Mouse (Mus musculus): ENCODE results near the gene Vmn1r43. TPM values are rescaled to one million over a fixed set of nuclear protein-coding genes. Genes with fewer than 3 reads are reported as not detected.
"Not testable (repeated sequence)": the region's sequence is repeated elsewhere in the genome, so short reads cannot be mapped to it uniquely, and the experiment has no call there.

Gene Vmn1r43
- polyA plus RNA-seq (2015; fragmentation: Nextera tagmentation; extraction: Ambion mirVana), result not detected in 2 replicates

DNA sequence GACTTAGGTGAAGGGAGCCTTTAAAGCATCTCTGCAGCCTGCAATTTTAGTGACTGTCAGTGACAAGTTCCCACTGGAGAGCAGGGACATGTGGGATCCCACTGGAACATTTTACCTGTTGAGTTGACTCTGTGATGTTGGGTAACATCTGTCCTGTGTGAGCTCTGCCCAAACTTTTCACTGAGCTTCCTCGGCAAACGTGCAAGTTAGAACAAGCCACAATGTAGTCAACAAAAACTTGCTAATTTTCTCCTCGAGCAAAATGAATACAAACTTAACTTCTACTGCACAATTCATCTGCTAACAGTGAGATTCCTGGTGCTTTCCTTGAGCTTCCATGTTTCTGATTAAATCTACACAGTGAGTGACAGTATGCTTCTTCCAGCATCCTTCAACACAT, at the start of gene Vmn1r43, which contains the start of gene Vmn1r42:
Gene Vmn1r43, minus strand, starts transcription at position 101 of the 400 bp plus-strand sequence.
Gene Vmn1r42, minus strand, starts transcription at position 101 of the 400 bp plus-strand sequence.
- ATAC-seq; H3K27me3 ChIP-seq (replicated peaks; ENCODE audit: control insufficient read depth, insufficient read depth, low read length); H3K4me2 ChIP-seq (ENCODE audit: low read length); H3K36me3 ChIP-seq (ENCODE audit: control insufficient read depth, insufficient read depth, low read length); H3K4me3 ChIP-seq (ENCODE audit: low read length); H3K9ac ChIP-seq (ENCODE audit: low read depth, low read length); H3K27ac ChIP-seq (ENCODE audit: low read depth, low read length); H3K9me3 ChIP-seq (ENCODE audit: control insufficient read depth, low read length); H3K4me1 ChIP-seq (ENCODE audit: control insufficient read depth, insufficient read depth, low read depth, low read length): not testable (repeated sequence)
- 79% methylated on average over 3 of the region's 3 CpGs for WGBS

DNA sequence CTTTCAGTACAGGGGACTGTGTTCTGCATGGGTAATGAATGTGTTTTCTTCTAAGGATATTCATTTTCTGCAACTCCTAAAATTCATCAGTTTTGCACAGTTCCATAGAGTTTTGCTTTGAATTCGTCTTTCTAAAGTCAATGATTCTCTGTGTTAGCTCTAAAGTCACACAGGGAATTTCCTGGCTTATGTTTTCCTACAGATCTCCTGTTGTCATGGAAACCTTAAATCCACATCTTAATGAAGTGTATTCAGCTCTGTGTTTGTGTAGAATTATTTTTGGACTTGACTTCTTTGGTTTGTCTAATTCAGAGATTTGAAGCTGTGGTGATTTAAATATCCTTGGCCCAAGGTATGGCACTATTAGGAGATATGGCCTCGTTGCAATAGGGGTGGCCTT, 7.6 kb upstream of the Vmn1r43 start:
- Histone ChIP-seq H3K27me3 (replicated peaks; ENCODE audit: control insufficient read depth, insufficient read depth, low read length) (no peaks in the 10 kb centered on the region), H3K4me1 (ENCODE audit: control insufficient read depth, insufficient read depth, low read depth, low read length) (no peaks in the 10 kb centered on the region), H3K9me3 (ENCODE audit: control insufficient read depth, low read length) (no peaks in the 10 kb centered on the region), H3K36me3 (ENCODE audit: control insufficient read depth, insufficient read depth, low read length) (no peaks in the 10 kb centered on the region), H3K9ac (ENCODE audit: low read depth, low read length) (no peak overlapping the region), H3K4me2 (ENCODE audit: low read length) (no peak overlapping the region), H3K27ac (ENCODE audit: low read depth, low read length) (no peak overlapping the region), H3K4me3 (ENCODE audit: low read length) (no peak overlapping the region)
- 61% methylated on average over 2 of the region's 2 CpGs for WGBS
- ATAC-seq, result no peak

DNA sequence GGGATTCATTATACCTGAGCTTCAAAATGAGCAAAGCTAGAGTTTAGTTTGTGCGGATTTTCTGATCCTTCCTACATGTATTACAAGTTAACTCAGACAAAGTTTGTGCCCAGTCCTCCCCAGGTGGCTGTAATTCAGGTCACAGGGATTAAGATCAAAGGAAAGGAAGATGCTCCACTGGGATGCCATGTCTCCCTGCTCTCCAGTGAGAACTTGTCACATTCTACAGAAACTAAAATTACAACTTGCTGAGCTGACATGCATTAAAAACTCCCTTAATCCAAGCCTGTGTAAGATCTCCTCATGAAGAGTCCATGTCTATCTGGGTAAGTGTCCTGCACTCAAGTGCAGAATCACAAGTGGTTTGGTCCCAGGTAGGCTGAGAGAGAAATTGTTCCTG, 7.1 kb upstream of the Vmn1r43 start, which contains the start of gene Vmn1r44:
Gene Vmn1r44, plus strand, starts transcription at position 301 of the 400 bp plus-strand sequence.
- H3K27me3 ChIP-seq (replicated peaks; ENCODE audit: control insufficient read depth, insufficient read depth, low read length), result no peaks in the 10 kb centered on the region
- H3K4me1 ChIP-seq (ENCODE audit: control insufficient read depth, insufficient read depth, low read depth, low read length), result no peaks in the 10 kb centered on the region
- no peak within 1 kb of the TSS for H3K4me2 ChIP-seq (ENCODE audit: low read length)
- no peak for ATAC-seq
- no peak within 1 kb of the TSS for H3K9ac ChIP-seq (ENCODE audit: low read depth, low read length)
- no peak within 1 kb of the TSS for H3K27ac ChIP-seq (ENCODE audit: low read depth, low read length)
- no peaks in the 10 kb centered on the region for H3K9me3 ChIP-seq (ENCODE audit: control insufficient read depth, low read length)
- no peak within 1 kb of the TSS for H3K4me3 ChIP-seq (ENCODE audit: low read length)
- no peaks in the 10 kb centered on the region for H3K36me3 ChIP-seq (ENCODE audit: control insufficient read depth, insufficient read depth, low read length)
- 89% methylated on average over 1 of the region's 1 CpGs for WGBS

DNA sequence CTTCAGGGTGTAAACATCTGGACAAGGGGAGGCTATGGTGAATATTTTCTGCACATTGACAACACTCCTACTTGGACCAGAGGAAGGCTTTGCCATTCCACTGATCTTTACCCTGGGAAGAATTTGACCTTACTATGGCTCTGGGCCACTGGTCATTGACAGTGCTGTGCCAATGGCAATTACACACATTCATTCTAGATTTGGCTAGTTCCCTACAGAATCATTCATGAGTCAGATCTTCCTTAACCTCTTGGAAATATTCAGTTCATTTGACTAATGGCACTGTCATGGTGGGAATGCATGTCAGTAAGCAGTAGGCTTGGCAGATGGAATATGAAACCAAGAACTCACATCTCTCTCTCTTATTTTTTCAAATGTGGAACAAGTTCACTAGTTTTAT, 4.7 kb upstream of the Vmn1r43 start:
- Histone ChIP-seq H3K4me2 (ENCODE audit: low read length) (no peak overlapping the region), H3K4me1 (ENCODE audit: control insufficient read depth, insufficient read depth, low read depth, low read length) (no peaks in the 10 kb centered on the region)

DNA sequence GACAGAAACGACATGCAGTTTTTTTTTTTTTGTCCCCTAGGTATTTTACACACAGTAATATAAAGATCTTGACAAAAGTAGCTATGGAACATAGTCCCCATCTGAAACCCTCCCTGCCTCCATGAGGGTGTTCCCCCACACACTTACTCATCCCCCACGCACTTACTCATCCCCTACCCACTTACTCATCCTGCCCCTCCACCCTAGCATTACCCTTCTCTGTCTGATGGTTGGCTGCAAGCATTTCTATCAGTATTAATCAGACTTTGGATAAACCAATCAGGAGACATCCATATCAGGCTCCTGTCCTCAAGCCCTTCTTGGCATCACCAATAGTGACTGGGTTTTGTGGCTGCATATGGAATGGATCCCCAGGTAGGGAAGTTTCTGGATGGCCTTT, 750 bp upstream of the Vmn1r43 start:
- Histone ChIP-seq H3K36me3 (ENCODE audit: control insufficient read depth, insufficient read depth, low read length) (no peaks in the 10 kb centered on the region), H3K4me1 (ENCODE audit: control insufficient read depth, insufficient read depth, low read depth, low read length) (no peaks in the 10 kb centered on the region), H3K27ac (ENCODE audit: low read depth, low read length) (no peak overlapping the region), H3K4me2 (ENCODE audit: low read length) (no peak overlapping the region), H3K4me3 (ENCODE audit: low read length) (no peak overlapping the region), H3K9ac (ENCODE audit: low read depth, low read length) (no peak overlapping the region), H3K9me3 (ENCODE audit: control insufficient read depth, low read length) (no peaks in the 10 kb centered on the region), H3K27me3 (replicated peaks; ENCODE audit: control insufficient read depth, insufficient read depth, low read length) (no peaks in the 10 kb centered on the region)
- ATAC-seq, result no peak
- 74% methylated on average over 2 of the region's 2 CpGs for whole genome bisulfite sequencing

More for the DNA sequence above, 4.7 kb upstream of the Vmn1r43 start:
- Histone ChIP-seq H3K27ac (ENCODE audit: low read depth, low read length) (no peak overlapping the region), H3K36me3 (ENCODE audit: control insufficient read depth, insufficient read depth, low read length) (no peaks in the 10 kb centered on the region), H3K9ac (ENCODE audit: low read depth, low read length) (no peak overlapping the region), H3K4me3 (ENCODE audit: low read length) (no peak overlapping the region), H3K27me3 (replicated peaks; ENCODE audit: control insufficient read depth, insufficient read depth, low read length) (no peaks in the 10 kb centered on the region), H3K9me3 (ENCODE audit: control insufficient read depth, low read length) (no peaks in the 10 kb centered on the region)
- no peak for ATAC-seq

DNA sequence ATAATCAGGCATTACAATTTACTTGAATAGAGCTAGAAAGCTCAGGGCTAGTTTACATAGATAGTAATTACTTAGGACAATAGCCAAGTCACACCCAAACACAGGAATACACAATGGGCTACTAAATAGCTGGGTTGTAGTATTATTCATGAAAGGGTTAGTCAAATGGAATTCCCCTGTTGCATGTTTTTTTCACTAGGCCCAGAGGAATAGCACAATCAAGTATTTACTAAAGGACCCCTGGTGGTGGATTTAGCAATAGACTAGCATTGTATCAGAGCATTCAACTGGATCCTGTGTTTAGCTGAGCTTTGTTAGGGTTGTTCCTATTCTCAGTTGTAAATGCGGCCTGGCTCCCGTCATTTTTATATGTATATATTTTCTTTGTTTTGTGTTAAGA, 8.2 kb downstream of the Vmn1r43 start:
- Histone ChIP-seq H3K36me3 (ENCODE audit: control insufficient read depth, insufficient read depth, low read length) (no peaks in the 10 kb centered on the region), H3K9me3 (ENCODE audit: control insufficient read depth, low read length) (peaks cover 5% of the 10 kb centered on the region; the same call in 1 of the 2 replicates), H3K27ac (ENCODE audit: low read depth, low read length) (no peak overlapping the region), H3K4me3 (ENCODE audit: low read length) (no peak overlapping the region), H3K9ac (ENCODE audit: low read depth, low read length) (no peak overlapping the region), H3K4me1 (ENCODE audit: control insufficient read depth, insufficient read depth, low read depth, low read length) (no peaks in the 10 kb centered on the region), H3K4me2 (ENCODE audit: low read length) (no peak overlapping the region), H3K27me3 (replicated peaks; ENCODE audit: control insufficient read depth, insufficient read depth, low read length) (no peaks in the 10 kb centered on the region)
- WGBS, result 82% methylated on average over 2 of the region's 2 CpGs
- ATAC-seq, result no peak

DNA sequence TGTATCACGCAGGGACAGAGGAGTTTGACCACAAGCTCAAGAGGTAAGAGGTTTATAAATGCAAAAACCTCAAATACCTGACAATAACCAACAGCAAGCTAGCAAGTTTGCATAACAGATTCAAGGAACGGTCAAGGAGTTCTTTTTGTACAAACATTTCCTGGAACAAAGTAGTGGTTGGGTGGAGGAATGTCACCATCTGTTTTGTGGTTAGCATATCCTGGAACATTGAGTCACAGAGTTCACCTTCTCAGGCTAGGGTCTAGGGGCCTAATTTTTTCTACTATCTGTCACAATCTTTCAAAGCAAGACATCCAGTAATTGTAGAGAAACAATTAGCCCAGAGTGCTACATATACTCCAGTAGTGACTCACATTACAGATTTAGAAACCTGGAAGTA, 8.9 kb downstream of the Vmn1r43 start:
- Histone ChIP-seq H3K4me2 (ENCODE audit: low read length) (no peak overlapping the region), H3K27me3 (replicated peaks; ENCODE audit: control insufficient read depth, insufficient read depth, low read length) (no peaks in the 10 kb centered on the region), H3K4me1 (ENCODE audit: control insufficient read depth, insufficient read depth, low read depth, low read length) (no peaks in the 10 kb centered on the region), H3K27ac (ENCODE audit: low read depth, low read length) (no peak overlapping the region), H3K9ac (ENCODE audit: low read depth, low read length) (no peak overlapping the region), H3K36me3 (ENCODE audit: control insufficient read depth, insufficient read depth, low read length) (no peaks in the 10 kb centered on the region), H3K4me3 (ENCODE audit: low read length) (no peak overlapping the region), H3K9me3 (ENCODE audit: control insufficient read depth, low read length) (peaks cover 5% of the 10 kb centered on the region; the same call in 1 of the 2 replicates)
- 90% methylated on average over 2 of the region's 2 CpGs for WGBS
- ATAC-seq, result no peak

DNA sequence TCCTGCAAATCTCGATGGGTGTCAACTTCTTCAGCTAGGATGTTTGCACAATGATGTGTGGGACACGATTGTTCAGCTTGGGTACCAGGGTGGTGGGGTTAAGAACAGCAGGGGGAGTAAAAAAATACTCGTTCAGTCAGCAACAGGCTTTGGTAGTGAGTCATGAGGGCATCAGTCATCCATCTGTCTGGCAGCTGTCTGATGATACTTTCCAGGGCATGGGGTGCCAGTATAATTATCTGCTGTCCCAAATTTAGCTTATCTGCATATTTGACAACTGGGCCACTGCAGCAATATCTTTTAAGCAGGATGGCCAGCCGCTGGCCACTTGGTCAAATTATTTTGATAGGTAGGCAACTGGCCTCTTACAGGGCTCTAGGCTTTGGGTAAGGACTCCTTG, 12.4 kb downstream of the Vmn1r43 start:
- no peak for ATAC-seq
- no peak overlapping the region for H3K4me3 ChIP-seq (ENCODE audit: low read length)
- no peak overlapping the region for H3K27ac ChIP-seq (ENCODE audit: low read depth, low read length)
- H3K9ac ChIP-seq (ENCODE audit: low read depth, low read length), result no peak overlapping the region
- no peaks in the 10 kb centered on the region for H3K27me3 ChIP-seq (replicated peaks; ENCODE audit: control insufficient read depth, insufficient read depth, low read length)
- H3K36me3 ChIP-seq (ENCODE audit: control insufficient read depth, insufficient read depth, low read length), result no peaks in the 10 kb centered on the region
- WGBS, result 78% methylated on average over 4 of the region's 4 CpGs
- no peak overlapping the region for H3K4me2 ChIP-seq (ENCODE audit: low read length)
- no peaks in the 10 kb centered on the region for H3K4me1 ChIP-seq (ENCODE audit: control insufficient read depth, insufficient read depth, low read depth, low read length)
- peaks cover 9% of the 10 kb centered on the region for H3K9me3 ChIP-seq (ENCODE audit: control insufficient read depth, low read length)

DNA sequence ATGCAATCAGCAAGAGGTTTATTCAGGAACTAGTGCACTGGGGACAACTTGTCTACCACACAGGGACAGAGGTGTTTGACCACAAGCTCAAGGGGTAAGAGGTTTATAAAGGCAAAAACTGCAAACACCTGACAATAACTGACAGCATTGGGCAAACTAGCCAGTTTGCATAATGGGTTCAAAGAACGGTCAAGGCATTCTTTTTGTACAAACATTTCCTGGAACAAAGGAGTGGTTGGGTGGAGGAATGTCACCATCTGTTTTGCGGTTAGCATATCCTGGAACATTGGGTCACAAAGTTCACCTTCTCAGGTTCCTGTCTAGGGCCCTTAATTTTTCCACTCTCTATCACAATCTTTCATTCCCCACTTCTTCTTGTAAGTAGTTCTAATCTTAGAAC, 16.4 kb downstream of the Vmn1r43 start:
- no peaks in the 10 kb centered on the region for H3K27me3 ChIP-seq (replicated peaks; ENCODE audit: control insufficient read depth, insufficient read depth, low read length)
- WGBS, result 94% methylated on average over 2 of the region's 2 CpGs

DNA sequence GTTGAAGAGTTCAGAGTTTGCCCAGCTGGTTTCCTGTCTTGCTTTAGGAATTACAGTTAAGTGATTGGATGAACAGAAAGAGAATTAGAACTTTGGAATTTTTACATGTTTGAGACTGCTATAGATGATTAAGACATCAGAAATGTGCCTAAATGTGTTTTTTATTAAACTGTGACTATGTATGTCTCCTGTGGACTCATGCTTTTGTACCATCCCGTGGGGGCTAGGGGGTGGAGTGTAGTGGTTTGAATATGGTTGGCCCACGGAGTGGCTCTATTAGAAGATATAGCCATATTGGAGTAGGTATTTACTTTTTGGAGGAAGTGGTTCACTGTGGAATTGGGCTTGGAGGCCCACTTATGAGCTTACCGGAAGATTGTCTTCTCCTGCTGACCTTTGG, 18.7 kb downstream of the Vmn1r43 start:
- Histone ChIP-seq H3K27me3 (replicated peaks; ENCODE audit: control insufficient read depth, insufficient read depth, low read length) (no peaks in the 10 kb centered on the region), H3K9ac (ENCODE audit: low read depth, low read length) (no peak overlapping the region), H3K36me3 (ENCODE audit: control insufficient read depth, insufficient read depth, low read length) (no peaks in the 10 kb centered on the region), H3K4me2 (ENCODE audit: low read length) (no peak overlapping the region), H3K9me3 (ENCODE audit: control insufficient read depth, low read length) (peaks cover 4% of the 10 kb centered on the region; the same call in 1 of the 2 replicates), H3K4me3 (ENCODE audit: low read length) (no peak overlapping the region), H3K4me1 (ENCODE audit: control insufficient read depth, insufficient read depth, low read depth, low read length) (no peaks in the 10 kb centered on the region), H3K27ac (ENCODE audit: low read depth, low read length) (no peak overlapping the region)
- ATAC-seq, result no peak
- WGBS, result 82% methylated on average over 3 of the region's 3 CpGs

More for the DNA sequence above, 16.4 kb downstream of the Vmn1r43 start:
- Histone ChIP-seq H3K9me3 (ENCODE audit: control insufficient read depth, low read length) (peaks cover 4% of the 10 kb centered on the region), H3K27ac (ENCODE audit: low read depth, low read length) (no peak overlapping the region), H3K9ac (ENCODE audit: low read depth, low read length) (no peak overlapping the region), H3K4me3 (ENCODE audit: low read length) (no peak overlapping the region), H3K36me3 (ENCODE audit: control insufficient read depth, insufficient read depth, low read length) (no peaks in the 10 kb centered on the region), H3K4me2 (ENCODE audit: low read length) (no peak overlapping the region), H3K4me1 (ENCODE audit: control insufficient read depth, insufficient read depth, low read depth, low read length) (no peaks in the 10 kb centered on the region)
- no peak for ATAC-seq

All from hindbrain, embryonic 16.5 days (tissue).